Mouse (Mus musculus) yolk sac, embryonic 10.5 days (tissue): ENCODE measurements at regions not wholly inside any gene's neighbourhood (a gene's known extent, or its start where the extent isn't known, plus 50 kb on each side); places are given as distances from the start of the nearest gene placed in this dataset.

ENCODE experiments used
- DNase-seq: peaks from one replicate; pipeline ENCODE4 v3.0.0-alpha.2; 2017; ENCODE audit warnings: low spot score

DNA sequence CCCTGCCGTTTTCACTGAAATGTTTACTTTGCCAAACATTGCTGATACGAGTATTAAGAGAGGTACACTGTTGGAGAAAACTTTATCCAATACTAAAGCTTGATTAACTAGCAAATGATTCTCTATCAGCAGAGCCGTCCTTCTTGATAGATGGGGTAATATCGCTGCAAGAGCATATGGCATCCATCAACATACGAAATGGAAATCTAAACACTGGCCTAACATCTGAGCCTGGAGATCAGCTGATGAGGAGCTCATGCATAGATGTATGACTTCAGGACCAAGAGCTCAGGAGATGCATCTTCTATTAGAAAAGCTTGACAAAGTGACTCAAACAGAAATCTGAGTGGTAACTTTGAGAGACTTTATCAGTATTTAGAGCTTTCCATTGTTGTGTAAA lies 666.5 kb downstream of the Defb40 start:
- no peak for DNase-seq

DNA sequence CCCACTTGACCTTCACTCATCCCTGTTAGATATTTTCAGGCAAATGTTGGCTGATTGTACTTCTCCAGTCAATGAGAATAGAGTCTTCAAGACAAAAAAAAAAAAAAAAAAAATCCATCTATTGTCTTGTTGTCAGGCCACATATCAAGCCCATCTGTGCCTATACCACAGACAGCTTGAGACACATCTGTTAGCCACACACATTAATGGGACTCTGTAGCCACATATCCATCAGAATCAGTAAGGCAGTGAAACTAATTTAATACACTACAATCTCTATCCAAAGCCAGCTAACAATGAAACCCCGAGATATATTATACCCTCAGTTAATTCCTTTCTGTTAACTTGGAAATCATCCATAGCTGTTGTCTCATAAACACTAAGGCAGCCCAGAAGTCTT lies 667.1 kb downstream of the Defb40 start:
- DNase-seq, result no peak

DNA sequence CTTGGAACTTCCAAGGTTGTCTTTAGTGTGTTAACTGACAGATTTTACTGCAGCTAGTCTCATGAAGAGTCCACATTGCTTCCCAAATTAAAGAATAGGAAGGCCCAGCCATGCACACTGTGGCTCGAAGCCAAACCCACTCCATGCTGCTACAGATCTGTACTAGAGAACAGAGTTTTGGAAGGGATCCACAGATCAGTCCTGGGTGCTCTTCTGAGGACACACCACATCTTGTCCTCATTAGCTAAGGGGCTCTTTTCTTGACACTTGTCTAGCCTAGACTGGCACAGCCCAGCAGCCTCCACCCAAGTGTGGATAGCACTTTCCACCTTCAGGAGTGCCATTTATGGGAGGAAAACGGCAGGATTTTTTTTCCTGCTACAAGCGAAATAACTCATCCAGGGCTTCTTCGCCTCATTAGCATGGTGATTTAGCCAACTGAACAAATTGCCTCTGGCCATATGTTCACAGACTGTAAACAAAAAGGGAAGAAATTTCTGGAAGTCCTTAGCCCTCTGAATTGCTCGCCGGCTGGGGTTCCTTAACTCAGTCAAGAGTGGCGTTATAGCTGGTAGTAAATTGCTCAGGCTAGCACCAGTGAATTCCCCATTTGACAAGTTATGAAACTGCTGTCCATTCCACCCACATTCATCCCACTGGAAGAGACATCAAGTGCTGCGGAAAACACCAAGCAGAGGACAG lies 690.4 kb downstream of the Defb40 start:
- DNase-seq, result no peak

DNA sequence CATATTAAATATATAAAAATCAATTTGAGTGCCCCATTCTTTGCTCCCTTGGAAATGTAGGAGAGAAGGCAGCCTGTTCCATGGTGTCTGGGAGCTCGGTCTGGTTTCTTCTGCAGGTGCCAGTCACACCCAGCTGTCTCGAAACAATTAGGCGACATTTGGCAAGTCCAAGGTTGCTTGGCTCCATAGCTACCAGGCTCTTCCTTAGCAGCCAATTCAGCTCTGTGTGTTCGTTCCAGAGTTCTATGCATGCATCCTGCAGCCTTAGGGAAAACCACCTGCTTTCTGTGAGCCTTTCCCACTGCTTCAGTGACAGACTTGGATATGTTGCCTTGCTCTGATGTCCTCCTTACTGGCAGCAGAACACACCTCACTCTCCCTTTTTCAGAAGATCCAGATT lies 698.1 kb downstream of the Defb40 start:
- DNase-seq, result no peak

DNA sequence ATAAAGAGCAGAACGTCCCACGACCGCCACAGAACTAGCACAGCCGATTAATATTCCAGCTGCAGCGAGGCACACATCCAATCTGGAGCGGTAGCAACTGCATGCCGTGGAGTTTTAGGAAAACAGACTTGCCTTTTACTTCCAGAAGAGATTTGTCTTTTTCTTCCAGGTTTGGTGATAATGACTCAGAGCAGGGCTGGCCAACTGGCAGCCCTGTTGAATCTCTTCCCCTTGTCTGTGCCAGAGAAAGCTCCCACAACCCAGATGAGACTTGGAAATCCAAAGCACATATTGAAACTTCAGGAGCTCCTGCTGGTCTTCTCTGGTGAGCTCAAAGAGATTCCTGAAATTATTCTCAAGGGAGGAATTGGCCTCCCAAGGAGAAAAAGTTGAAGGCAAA lies 709.8 kb downstream of the Defb40 start:
- no peak for DNase-seq

DNA sequence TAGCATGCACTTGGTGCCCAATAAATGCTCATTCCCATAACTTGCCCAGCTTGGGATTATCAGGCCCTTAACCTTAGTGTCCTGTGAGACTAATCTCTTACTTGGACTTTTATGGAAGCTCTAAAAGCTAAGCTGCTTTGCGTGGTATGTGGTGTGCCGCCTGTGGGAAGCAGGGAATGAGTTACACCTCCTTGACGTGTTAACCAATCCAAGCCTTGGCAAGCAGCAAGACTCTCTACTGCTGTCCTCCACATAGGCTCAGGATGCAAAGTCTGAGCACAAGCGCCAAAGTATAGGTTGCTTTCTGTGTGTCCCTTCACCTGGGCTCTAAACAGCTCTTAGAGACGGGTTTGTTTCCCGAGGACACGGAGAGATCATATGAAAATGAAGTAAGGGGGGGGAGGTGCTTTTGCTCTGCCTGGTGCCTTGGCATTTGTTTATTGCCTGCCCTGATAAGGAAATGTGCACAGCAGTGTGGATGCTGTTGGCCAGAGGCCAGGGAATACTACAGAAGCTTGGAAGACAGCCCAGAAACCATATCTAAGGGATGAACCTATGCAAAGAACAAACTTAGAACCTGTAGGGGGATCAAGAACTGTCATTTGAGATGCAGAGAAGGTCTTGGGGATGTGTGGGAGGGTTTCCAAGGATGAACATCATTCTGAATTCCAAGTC lies 719.6 kb downstream of the Defb40 start:
- no peak for DNase-seq

DNA sequence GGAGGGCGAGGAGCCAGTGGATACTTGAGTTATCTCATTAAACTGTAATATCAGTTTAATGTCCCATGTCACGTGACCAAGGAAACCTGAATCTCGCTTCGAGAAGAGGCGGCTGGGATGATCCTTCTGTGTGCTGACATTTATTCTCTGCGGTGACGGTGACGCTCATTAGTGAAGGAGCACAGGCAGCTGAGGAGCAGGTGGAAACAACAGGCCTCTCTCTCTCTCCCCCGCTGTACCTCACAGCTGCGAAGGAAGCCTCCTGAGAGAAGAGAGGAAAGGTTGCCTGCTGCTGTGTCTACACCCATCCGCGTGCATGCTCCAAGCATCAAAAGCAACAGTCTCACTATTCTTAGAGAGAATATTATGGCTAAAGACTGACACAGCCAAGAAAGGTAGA lies 731.8 kb downstream of the Defb40 start:
- no peak for DNase-seq

DNA sequence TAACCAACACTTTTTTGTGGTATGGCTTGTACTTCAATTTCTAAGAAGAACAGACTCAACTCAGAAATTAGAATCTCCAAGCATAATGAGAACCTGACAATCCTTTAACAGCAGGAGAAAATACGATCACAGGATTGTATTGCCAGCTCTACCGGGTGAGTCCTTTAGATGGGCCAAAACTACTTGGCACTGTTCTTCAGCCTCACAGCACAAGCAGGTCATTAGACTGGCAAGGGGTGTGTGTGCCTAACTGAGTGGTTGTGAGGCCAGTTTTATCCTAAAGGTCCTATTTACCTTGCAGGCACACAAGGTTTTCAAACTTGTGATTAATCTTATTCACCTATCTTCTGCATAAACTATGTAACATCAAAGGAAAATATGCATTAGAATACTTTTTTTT lies 760.5 kb downstream of the Defb40 start:
- DNase-seq, result no peak

DNA sequence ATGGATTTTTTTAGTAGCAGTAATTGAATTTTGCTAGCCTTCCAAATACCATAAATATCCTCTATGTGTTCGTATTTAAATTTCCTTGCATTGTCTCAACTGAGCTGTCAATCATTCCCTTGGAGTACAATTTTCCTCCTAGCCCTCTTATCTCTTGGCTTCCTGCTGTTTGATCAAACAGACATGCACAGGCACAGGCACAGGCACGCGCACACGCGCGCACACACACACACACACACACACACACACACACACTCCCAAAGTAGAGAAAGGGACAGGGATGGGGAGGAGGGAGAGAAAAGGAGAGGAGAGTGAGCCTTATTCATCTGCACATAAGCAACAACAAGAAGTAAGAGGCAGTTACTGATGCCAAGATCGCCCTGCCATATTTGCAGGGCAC lies 760.9 kb downstream of the Defb40 start:
- no peak for DNase-seq

DNA sequence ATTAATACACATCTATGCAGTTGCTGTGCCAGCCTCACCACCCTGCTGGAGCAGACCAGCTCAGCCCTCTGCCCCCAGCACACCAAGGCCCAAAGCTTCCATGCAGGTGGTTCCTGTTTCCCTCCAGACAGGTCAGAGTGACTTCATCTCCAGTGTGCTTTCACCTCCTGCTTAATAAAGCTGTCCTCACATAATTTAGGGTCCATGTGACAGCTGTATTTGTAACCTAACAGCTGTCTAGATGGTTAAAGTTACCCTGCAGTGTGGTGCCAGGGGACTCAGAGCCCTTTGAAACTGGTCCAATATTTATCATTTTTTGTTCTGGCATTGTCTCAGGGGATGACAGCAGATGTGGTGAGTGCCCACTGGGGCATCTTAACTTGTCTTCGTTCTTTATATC lies 761.5 kb downstream of the Defb40 start:
- DNase-seq, result no peak

DNA sequence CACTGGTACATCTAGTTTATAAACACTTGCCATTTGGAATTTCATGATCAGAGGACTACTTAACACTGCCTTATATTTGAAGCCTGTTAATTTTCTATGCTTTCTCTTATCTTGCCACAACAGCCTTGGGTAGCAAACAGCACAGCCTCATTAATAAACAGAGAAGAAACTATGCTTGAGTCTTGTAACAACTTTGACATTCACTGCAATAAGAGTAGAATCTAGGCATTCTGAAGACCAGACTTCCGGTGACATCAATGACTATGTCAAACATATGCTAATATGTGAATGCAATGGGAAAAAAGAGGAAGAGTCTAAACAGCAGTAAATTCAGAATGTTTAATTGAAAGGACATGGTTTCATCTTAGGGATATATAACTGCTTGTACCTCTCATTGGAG lies 768.0 kb downstream of the Defb40 start:
- no peak for DNase-seq

DNA sequence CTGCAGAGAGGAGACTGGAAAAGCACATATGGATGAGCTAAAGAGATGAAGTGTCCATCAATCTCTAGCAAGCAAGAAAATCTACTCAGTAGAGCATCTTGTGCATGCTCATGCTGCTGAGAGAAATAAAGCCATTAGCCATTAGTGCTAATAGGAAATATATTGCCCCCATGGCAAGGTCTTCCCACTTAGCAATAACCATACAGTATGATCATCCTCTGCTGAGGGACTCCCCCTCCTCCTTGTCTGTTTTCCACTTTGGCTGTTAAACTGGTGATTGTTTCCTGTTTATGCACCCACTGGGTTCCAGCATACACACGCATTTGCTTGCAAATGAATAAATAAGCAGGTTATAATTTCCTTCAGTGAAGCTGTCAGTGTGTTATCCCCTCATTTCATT lies 769.4 kb downstream of the Defb40 start:
- no peak for DNase-seq

DNA sequence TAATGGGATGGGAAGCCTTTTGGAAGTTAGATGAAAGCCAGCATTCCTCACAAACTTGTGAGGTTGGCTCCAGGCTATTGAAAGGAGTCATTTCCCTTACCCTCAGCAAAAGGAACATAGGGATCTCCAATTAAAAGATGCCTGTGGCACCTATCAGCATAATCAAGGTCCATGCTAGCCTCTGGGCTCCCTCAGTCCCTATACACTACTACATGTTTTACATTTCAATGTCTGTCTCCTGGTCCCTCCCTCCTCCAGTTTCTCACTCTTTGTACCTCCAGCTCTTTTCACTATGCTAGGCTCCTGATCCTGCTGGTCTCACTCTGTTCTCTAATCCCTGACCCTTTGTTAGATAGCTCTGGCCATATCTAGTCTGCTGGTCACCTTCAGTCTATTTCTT lies 790.6 kb downstream of the Defb40 start:
- no peak for DNase-seq

DNA sequence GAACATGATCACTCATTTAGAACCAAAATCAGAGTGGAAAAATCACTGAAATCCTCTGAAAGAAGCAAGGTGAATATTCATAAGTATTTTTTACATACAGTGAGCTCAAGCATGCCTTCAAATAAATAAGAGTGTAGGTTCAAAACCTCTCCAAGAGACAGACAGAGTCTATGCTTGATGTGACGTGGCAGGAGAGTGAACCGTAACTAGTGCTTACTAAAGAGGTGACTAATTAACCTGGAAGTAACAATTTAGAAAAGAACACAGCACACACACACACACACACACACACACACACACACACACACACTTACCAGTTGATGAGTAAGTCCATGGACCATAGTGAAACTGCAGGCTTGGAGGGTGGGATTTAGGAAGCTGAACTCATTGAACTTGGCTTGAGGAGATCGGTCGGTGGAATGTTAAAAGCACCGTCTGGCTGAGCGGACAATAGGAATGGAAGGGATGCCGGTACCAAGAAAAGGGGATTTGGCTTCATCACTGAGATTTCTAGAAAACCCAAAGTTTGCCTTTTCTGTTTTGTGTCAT lies 802.4 kb downstream of the Defb40 start:
- no peak for DNase-seq

DNA sequence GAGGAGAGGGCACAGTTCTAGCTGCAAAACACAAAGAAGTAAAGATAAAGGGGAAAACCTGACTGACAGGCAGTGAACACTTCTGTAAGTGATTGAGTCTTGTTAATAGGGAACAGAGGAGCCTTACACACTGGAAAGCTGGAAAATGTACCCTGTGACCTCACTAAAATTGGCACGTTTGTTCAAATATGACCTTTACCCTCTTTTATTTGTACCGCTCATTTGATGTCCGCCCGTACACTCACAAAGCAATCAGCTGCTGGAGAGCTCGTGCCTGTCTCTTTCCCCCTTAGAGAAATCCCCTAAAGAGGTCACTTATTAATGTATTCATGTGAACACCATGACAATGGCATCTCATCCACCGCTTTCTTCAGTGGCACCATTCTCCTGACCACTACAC lies 819.4 kb downstream of the Defb40 start:
- no peak for DNase-seq

DNA sequence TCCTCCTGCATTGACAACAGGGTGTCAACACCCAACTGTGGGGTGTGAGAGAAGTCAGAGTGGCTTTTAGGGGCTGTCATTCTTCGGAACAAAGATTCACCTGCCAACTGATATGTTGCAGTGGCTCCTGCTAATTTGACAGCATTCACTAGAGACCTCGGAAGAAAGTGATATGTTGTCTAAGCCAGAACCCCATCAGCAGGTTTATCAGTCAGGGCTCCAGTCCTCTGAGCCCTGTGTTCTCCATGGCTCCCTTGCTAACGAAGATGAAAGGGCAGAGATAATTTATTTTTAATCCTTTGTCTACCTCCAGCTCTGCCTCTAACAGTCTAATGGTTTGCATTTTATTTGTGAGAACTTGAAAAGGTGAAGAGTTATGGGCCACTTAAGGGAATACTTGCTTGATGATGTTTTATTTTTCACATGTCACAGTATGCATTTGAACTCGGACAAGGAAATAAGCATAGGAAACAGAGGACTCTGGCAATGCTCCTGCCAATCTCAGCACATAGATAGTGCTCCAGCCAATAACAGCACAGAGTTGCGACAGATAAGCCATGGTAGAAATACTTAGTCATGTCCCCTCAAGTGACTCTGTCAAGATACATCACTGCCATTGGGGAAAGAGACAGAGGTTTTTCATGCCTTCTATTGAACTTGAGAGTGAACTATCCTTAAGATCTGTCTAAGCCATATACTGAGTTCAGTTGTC lies 862.6 kb downstream of the Defb40 start:
- DNase-seq, result no peak

DNA sequence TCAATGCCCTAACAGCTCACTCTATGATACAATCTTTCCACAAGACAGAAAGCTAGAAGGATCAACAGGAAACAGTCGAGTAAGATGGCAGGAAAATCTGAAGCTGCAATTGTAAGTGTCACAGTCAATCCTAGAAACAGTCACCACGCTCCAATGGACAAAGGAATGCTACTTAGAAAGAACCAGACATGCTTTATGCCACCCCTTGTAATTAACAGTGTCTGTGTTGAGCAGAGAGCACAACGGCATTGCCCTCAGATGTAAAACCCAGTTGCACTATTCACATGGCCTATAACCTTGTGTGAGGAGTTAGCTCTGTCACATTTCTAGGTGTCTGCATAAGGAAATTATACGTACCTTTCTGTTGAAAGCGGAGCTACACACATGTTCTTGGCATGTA lies 864.8 kb downstream of the Defb40 start:
- DNase-seq, result no peak

DNA sequence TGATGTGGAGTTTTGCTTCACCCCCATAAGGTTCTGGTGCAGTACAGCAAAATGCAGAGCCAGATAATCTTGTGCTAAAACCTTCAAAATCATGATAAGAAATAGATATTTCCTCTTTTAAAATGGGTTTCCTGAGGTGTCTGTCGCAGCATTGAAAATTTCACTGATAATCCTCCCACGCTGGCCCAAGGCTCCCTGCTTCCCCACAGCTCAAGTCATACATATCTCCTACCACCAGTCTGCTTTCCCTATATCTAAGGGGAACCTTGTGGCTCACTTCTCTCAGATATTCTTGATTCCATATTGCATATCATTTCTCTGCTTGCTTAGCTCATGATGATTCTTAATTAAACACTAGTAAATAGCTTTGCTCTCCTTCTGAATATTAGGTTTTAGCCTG lies 868.6 kb downstream of the Defb40 start:
- no peak for DNase-seq

DNA sequence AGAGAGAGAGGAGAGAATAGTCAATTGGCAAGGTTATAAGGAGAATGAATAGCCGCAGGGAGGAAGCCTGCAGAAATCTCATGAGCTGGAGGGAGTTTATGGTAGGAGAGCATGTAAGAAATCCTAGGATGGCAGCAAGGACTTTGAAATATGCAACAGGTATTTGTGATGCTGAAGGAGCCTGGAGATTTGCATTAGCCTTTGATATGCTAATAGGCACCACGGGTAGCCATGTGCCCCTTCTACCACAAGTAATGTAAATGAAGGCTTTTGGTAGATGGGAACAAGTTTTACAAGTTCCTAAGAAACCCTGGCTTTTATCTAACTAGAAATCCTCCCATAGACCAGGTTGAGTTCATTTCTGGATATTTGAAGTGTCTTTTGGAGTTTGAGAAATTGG lies 871.2 kb downstream of the Defb40 start:
- no peak for DNase-seq

DNA sequence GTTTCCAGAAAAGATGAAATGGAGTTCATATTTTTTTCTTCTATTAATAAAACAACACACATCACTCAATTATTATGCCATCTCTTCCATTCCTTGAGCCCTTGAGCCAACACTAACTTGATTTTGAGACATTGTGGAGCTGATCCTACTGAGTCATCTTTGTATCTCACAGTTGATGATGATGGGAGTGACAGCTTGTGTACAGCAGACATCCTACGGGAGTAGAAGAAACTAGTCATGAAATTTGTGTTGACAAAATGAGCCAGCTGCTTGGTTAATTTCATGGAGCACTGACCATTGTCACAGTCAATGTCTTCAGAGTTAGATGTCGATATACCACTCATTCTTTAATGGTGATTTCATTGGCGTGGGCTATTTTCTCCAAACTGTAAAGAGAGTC lies 912.6 kb downstream of the Defb40 start:
- no peak for DNase-seq

DNA sequence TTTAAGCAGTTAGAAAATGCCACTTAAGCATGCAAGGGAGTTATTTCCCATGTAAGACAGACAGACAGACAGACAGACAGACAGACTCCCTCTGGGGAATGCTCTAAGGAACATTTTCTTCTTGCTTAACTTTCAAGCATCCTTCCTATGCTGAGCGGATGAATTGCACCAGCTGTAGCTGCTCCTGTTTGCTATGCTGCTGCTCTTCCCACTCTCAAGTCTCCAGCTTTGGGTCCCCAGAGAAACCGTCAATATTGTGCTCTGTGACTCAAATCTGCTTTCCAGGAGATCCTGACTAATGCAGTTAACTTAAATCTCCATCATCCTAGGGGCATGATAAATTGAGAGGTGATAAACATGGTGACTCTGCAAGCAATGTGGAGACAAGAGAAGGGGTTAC lies 918.5 kb downstream of the Defb40 start:
- DNase-seq, result no peak

DNA sequence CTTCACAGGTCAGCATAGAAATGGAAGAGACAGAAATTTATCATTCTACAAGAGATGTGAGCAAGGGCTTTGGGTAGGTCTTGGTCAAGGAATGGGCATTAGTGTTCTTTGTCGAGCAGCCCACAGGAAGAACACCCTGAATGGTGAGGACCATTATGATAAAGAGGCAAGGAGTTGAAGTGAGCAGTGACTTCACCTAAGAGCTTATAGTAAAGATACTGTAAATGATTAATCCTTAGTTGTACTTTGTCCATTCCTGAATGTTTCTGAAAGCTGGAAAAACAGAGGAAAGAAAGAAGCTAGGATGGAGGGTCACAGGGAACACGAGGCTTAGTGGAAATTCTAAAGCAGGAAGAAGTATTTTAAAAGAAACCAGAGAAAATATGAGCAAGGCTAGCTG lies 956.9 kb downstream of the Defb40 start:
- no peak for DNase-seq

DNA sequence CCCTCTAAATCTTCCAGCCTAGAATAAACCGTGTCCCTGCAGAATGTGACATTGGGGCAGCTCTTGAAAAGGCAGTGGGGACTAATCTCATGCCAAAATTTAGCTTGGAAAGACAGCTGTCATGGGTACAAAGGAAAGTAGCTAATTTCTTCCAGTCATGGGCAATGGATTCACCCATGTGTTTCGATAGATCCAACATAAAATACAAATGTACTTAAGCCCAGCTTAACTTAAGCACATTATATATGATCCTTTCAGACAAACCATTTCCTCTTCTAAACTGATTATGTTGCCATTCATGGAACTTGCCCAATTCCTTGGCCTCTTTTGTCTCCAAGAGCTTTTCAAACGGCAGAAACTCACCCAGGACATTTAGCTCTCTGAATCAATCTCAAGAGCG lies 970.5 kb downstream of the Defb40 start:
- no peak for DNase-seq
